Mouse (Mus musculus): ENCODE results near the gene Fads6. TPM values are rescaled to one million over a fixed set of nuclear protein-coding genes. Genes with fewer than 3 reads are reported as not detected.
A peak's percentile ranks its signal among the peaks of the same experiment; 100 is the strongest.

The Fads6 gene
- total RNA-seq, 2 experiments from 2014 or later = 2.2 to 2.4 TPM

- no peak for DNase-seq
These were observed 3.3 kb upstream of the Fads6 start for GRCm38 (mm10) chr11:115300745-115301144.

GRCm38 (mm10) chr11:115298160-115298559 lies 697 bp upstream of the Fads6 start:
- no peak for DNase-seq

GRCm38 (mm10) chr11:115296471-115297210 lies 822 bp downstream of the Fads6 start:
- DNase-seq = no peak

- DNase-seq = no peak
These were observed 1.5 kb downstream of the Fads6 start for GRCm38 (mm10) chr11:115295939-115296338.

- no peak for DNase-seq
These were observed 4.7 kb downstream of the Fads6 start for GRCm38 (mm10) chr11:115292631-115293375.

- no peak for DNase-seq
These were observed 6.0 kb downstream of the Fads6 start for GRCm38 (mm10) chr11:115291503-115291902.

- peak; percentile 91 to 92 for DNase-seq
These were observed 6.5 kb downstream of the Fads6 start for GRCm38 (mm10) chr11:115290919-115291318.

GRCm38 (mm10) chr11:115290314-115290713 lies 7.1 kb downstream of the Fads6 start:
- no peak for DNase-seq

GRCm38 (mm10) chr11:115289885-115290284 lies 7.6 kb downstream of the Fads6 start:
- DNase-seq = no peak

- peak in 1 of 2 experiments; percentile 64 for DNase-seq
These were observed 9.2 kb downstream of the Fads6 start for GRCm38 (mm10) chr11:115288305-115288704.

GRCm38 (mm10) chr11:115287386-115287785 lies 10.1 kb downstream of the Fads6 start:
- DNase-seq = no peak

- DNase-seq = no peak
These were observed 11.1 kb downstream of the Fads6 start for GRCm38 (mm10) chr11:115286201-115286993.

- no peak for DNase-seq
These were observed 12.2 kb downstream of the Fads6 start for GRCm38 (mm10) chr11:115285282-115285681.

GRCm38 (mm10) chr11:115283891-115284620 lies 13.4 kb downstream of the Fads6 start:
- DNase-seq = no peak

GRCm38 (mm10) chr11:115283486-115283765 lies 14.0 kb downstream of the Fads6 start:
- DNase-seq = no peak

GRCm38 (mm10) chr11:115282723-115283485 lies 14.6 kb downstream of the Fads6 start:
- no peak for DNase-seq

GRCm38 (mm10) chr11:115282295-115282694 lies 15.2 kb downstream of the Fads6 start:
- DNase-seq = peak; percentile 60 to 76

GRCm38 (mm10) chr11:115279726-115280125 lies 17.7 kb downstream of the Fads6 start:
- DNase-seq = no peak

- DNase-seq = no peak
These were observed 19.3 kb downstream of the Fads6 start for GRCm38 (mm10) chr11:115278176-115278575.

GRCm38 (mm10) chr11:115277604-115277975 lies 19.9 kb downstream of the Fads6 start:
- no peak for DNase-seq
